Comparison of ENCODE assay signal across 8 mouse cellular contexts in genomic region chr2:158768350-158768749, GRCm38 (mm10). TPM values are rescaled to one million over a fixed set of nuclear protein-coding genes. Genes with fewer than 3 reads are reported as not detected.
DNase-seq lines count a peak whose midpoint lies in the region; ATAC-seq and TF ChIP-seq lines count a peak whose summit lies in the region.

No protein-coding gene starts in this region.

- 0 out of 2 replicates have a peak, but pooled peaks cover 5% of the 10 kb centered on the region for H3K36me3 ChIP-seq in forebrain, embryonic 12.5 days (replicated peaks)
- H3K36me3 ChIP-seq in limb, embryonic 10.5 days: peaks cover 21% of the 10 kb centered on the region
- H3K36me3 ChIP-seq in midbrain, embryonic 16.5 days (ENCODE audit: control insufficient read depth, insufficient read depth, low read length): no peaks in the 10 kb centered on the region

- peaks cover 9% of the 10 kb centered on the region for H3K4me1 ChIP-seq in lung, adult 2 months (ENCODE audit: control insufficient read depth, insufficient read depth, low read length)
- H3K4me1 ChIP-seq in forebrain, embryonic 12.5 days: peaks cover 51% of the 10 kb centered on the region
- peaks cover 44% of the 10 kb centered on the region for H3K4me1 ChIP-seq in limb, embryonic 10.5 days
- peaks cover 11% of the 10 kb centered on the region for H3K4me1 ChIP-seq in midbrain, embryonic 16.5 days (ENCODE audit: control insufficient read depth, insufficient read depth, low read length)

- no peak for DNase-seq in lung, adult 2 months
- DNase-seq in lung, postnatal 25 days (ENCODE audit: low spot score): no peak
- DNase-seq in T-cell, adult 2 months (ENCODE audit: low spot score): peak; percentile 58
- peak; percentile 73 for DNase-seq in limb, embryonic 10.5 days (ENCODE audit: low spot score)
- DNase-seq in thymus, postnatal 4 days: peak; percentile 82
- no peak for DNase-seq in urinary bladder, postnatal 4 days (ENCODE audit: low spot score in 2 of 2)

- peak overlapping the region; percentile 68 for H3K27ac ChIP-seq in forebrain, embryonic 12.5 days
- H3K27ac ChIP-seq in limb, embryonic 10.5 days: peak overlapping the region; percentile 93
- H3K27ac ChIP-seq in midbrain, embryonic 16.5 days (ENCODE audit: low read length): no peak overlapping the region

- WGBS in lung, adult 2 months: under 1% methylated on average over 37 of the region's 37 CpGs
- WGBS in forebrain, embryonic 12.5 days: 0% methylated on average over 31 of the region's 37 CpGs
- 1% methylated on average over 37 of the region's 37 CpGs for WGBS in limb, embryonic 10.5 days
- WGBS in midbrain, embryonic 16.5 days: under 1% methylated on average over 35 of the region's 37 CpGs

- TF ChIP-seq POLR2A in lung, adult 2 months (IDR thresholded peaks at IDR 0.05; ENCODE audit: borderline replicate concordance, extremely low read depth, low read depth, low read length): no peak

- peak overlapping the region; percentile 58 for H3K4me3 ChIP-seq in lung, adult 2 months (replicated peaks; ENCODE audit: extremely low read depth, low read depth, low read length)
- H3K4me3 ChIP-seq in forebrain, embryonic 12.5 days (replicated peaks): peak overlapping the region; percentile 71
- peak overlapping the region; percentile 85 for H3K4me3 ChIP-seq in limb, embryonic 10.5 days
- peak overlapping the region; percentile 58 for H3K4me3 ChIP-seq in midbrain, embryonic 16.5 days (ENCODE audit: low read depth, low read length)

- H3K4me2 ChIP-seq in forebrain, embryonic 12.5 days: peak overlapping the region; percentile 78
- H3K4me2 ChIP-seq in midbrain, embryonic 16.5 days (ENCODE audit: low read length): peak overlapping the region; percentile 98

- H3K27me3 ChIP-seq in forebrain, embryonic 12.5 days: no peaks in the 10 kb centered on the region
- H3K27me3 ChIP-seq in limb, embryonic 10.5 days (ENCODE audit: low read depth, poor library complexity, severe bottlenecking): no peaks in the 10 kb centered on the region
- H3K27me3 ChIP-seq in midbrain, embryonic 16.5 days (ENCODE audit: control insufficient read depth, insufficient read depth, low read depth, low read length): no peaks in the 10 kb centered on the region

- H3K9ac ChIP-seq in forebrain, embryonic 12.5 days: peak overlapping the region; percentile 65
- peak overlapping the region; percentile 49 for H3K9ac ChIP-seq in midbrain, embryonic 16.5 days (ENCODE audit: low read depth, low read length)

- H3K9me3 ChIP-seq in forebrain, embryonic 12.5 days: no peaks in the 10 kb centered on the region
- H3K9me3 ChIP-seq in limb, embryonic 10.5 days (replicated peaks): no peaks in the 10 kb centered on the region
- H3K9me3 ChIP-seq in midbrain, embryonic 16.5 days (replicated peaks; ENCODE audit: control insufficient read depth, low read length, poor library complexity, severe bottlenecking): no peaks in the 10 kb centered on the region

- ATAC-seq in forebrain, embryonic 12.5 days (ENCODE audit: low FRiP score): peak; percentile 12; the same call in 1 of the 2 replicates
- ATAC-seq in midbrain, embryonic 16.5 days: peak; percentile 14; the same call in 1 of the 2 replicates

- TF ChIP-seq CTCF in lung, adult 2 months (IDR thresholded peaks at IDR 0.05; ENCODE audit: insufficient read depth, low read length): no peak

RNA-seq across cellular contexts. Expression of gene Fam83d, which starts 0.5 kb away (rescaled TPM):
- polyA plus RNA-seq in lung, adult 2 months (2012; rRNA removed): 1.9 and 6.7 TPM in 2 replicates
- 50.9 and 51.0 TPM in 2 replicates for polyA plus RNA-seq in forebrain, embryonic 12.5 days (2016; fragmentation: Nextera tagmentation; extraction: Ambion mirVana)
- polyA plus RNA-seq in limb, embryonic 10.5 days (2016; fragmentation: Nextera tagmentation; extraction: Ambion mirVana): 47.7 and 53.3 TPM in 2 replicates
- 4.7 and 5.4 TPM in 2 replicates for polyA plus RNA-seq in midbrain, embryonic 16.5 days (2015; fragmentation: Nextera tagmentation; extraction: Ambion mirVana)

RNA-seq across cellular contexts. Expression of gene Dhx35, which starts 26.3 kb away (rescaled TPM):
- 11.9 and 16.8 TPM in 2 replicates for polyA plus RNA-seq in lung, adult 2 months (2012; rRNA removed)
- 20.1 and 22.7 TPM in 2 replicates for polyA plus RNA-seq in forebrain, embryonic 12.5 days (2016; fragmentation: Nextera tagmentation; extraction: Ambion mirVana)
- 19.7 and 22.0 TPM in 2 replicates for polyA plus RNA-seq in limb, embryonic 10.5 days (2016; fragmentation: Nextera tagmentation; extraction: Ambion mirVana)
- polyA plus RNA-seq in midbrain, embryonic 16.5 days (2015; fragmentation: Nextera tagmentation; extraction: Ambion mirVana): 12.6 and 14.9 TPM in 2 replicates

Comparison
In these comparisons a context has a peak if more than half of its experiments do, and no peak if none do; other contexts are left out.
1. DNase-seq: peak in T-cell, adult 2 months (single experiment), limb, embryonic 10.5 days (single experiment) and thymus, postnatal 4 days (single experiment); none in lung, adult 2 months (single experiment), lung, postnatal 25 days (single experiment) and urinary bladder, postnatal 4 days (0 of 2).
2. Peak in every context shown above with its lines, with median percentiles within 50 percentile points of each other: H3K4me3 ChIP-seq.